ENCODE assay signal across 29 mouse cellular contexts in genomic region chr10:99117876-99118275, GRCm38 (mm10). TPM values are rescaled to one million over a fixed set of nuclear protein-coding genes. Genes with fewer than 3 reads are reported as not detected.
DNase-seq lines count a peak whose midpoint lies in the region; ATAC-seq and TF ChIP-seq lines count a peak whose summit lies in the region.
"Had no signal": no experiment of that assay in that cellular context is flagged by ENCODE, and none has a peak within 500 bp of the region (broad histone marks: within the 10 kb centered on the region; RNA-seq: fewer than 3 reads in every experiment).

No protein-coding gene starts in this region.

- no peaks in the 10 kb centered on the region for H3K9me3 ChIP-seq in kidney, postnatal 0 days (replicated peaks; ENCODE audit: low read length)
- no peaks in the 10 kb centered on the region for H3K9me3 ChIP-seq in kidney, embryonic 14.5 days (ENCODE audit: control insufficient read depth, low read length)
- H3K9me3 ChIP-seq: heart, embryonic 15.5 days; limb, embryonic 13.5 days; liver, embryonic 15.5 days; lung, embryonic 15.5 days; megakaryocyte, embryonic 14.5 days; midbrain, embryonic 12.5 days; neural tube, embryonic 12.5 days had no signal

- no peak for TF ChIP-seq POLR2A in thymus, adult 2 months (IDR thresholded peaks at IDR 0.05; ENCODE audit: control insufficient read depth, extremely low read depth, insufficient read depth, low read length, poor library complexity)
- no peak for TF ChIP-seq POLR2A in small intestine, adult 2 months (IDR thresholded peaks at IDR 0.05; ENCODE audit: low read depth, low read length)

- ATAC-seq in kidney, postnatal 0 days (replicated peaks; ENCODE audit: low FRiP score, low read depth), result no peak
- no peak for ATAC-seq in kidney, embryonic 14.5 days (ENCODE audit: low FRiP score, low TSS enrichment)
- no peak for ATAC-seq in cerebellum, adult (ENCODE audit: insufficient number of reproducible peaks, low FRiP score, low TSS enrichment)
- ATAC-seq: forebrain, embryonic 14.5 days; hindbrain, embryonic 16.5 days had no signal

- no peak overlapping the region for H3K4me2 ChIP-seq in kidney, postnatal 0 days (ENCODE audit: low read length)
- H3K4me2 ChIP-seq in kidney, embryonic 14.5 days (replicated peaks; ENCODE audit: low read depth, low read length), result no peak overlapping the region
- H3K4me2 ChIP-seq: heart, embryonic 15.5 days; liver, embryonic 15.5 days; lung, embryonic 15.5 days; midbrain, embryonic 12.5 days; neural tube, embryonic 12.5 days had no signal

- 44% methylated on average over 10 of the region's 10 CpGs for WGBS in kidney, postnatal 0 days
- 55% methylated on average over 10 of the region's 10 CpGs for WGBS in kidney, embryonic 14.5 days
- 95% methylated on average over 10 of the region's 10 CpGs for WGBS in thymus, adult 2 months
- WGBS in small intestine, adult 2 months, result 21% methylated on average over 10 of the region's 10 CpGs

- H3K4me3 ChIP-seq in kidney, postnatal 0 days (replicated peaks; ENCODE audit: low read depth, low read length), result no peak overlapping the region
- no peak overlapping the region for H3K4me3 ChIP-seq in kidney, embryonic 14.5 days (ENCODE audit: low read length)
- no peak overlapping the region for H3K4me3 ChIP-seq in thymus, adult 2 months (ENCODE audit: control insufficient read depth, insufficient read depth, low read length)
- no peak overlapping the region for H3K4me3 ChIP-seq in small intestine, adult 2 months (ENCODE audit: low read depth, low read length)
- H3K4me3 ChIP-seq: heart, embryonic 15.5 days; limb, embryonic 13.5 days; liver, embryonic 15.5 days; lung, embryonic 15.5 days; midbrain, embryonic 12.5 days; myocyte; neural tube, embryonic 12.5 days had no signal

- H3K36me3 ChIP-seq in kidney, postnatal 0 days (ENCODE audit: insufficient read depth, low read length), result no peaks in the 10 kb centered on the region
- no peaks in the 10 kb centered on the region for H3K36me3 ChIP-seq in kidney, embryonic 14.5 days (ENCODE audit: control insufficient read depth, insufficient read depth, low read length)
- H3K36me3 ChIP-seq in thymus, adult 2 months (ENCODE audit: control insufficient read depth, insufficient read depth, low read length), result no peaks in the 10 kb centered on the region
- H3K36me3 ChIP-seq in small intestine, adult 2 months (ENCODE audit: control insufficient read depth, insufficient read depth, low read length), result no peaks in the 10 kb centered on the region
- H3K36me3 ChIP-seq: heart, embryonic 15.5 days; limb, embryonic 13.5 days; liver, embryonic 15.5 days; lung, embryonic 15.5 days; neural tube, embryonic 12.5 days had no signal

- peak overlapping the region; percentile 40 for H3K27ac ChIP-seq in kidney, postnatal 0 days
- H3K27ac ChIP-seq in kidney, embryonic 14.5 days (ENCODE audit: low read depth, low read length), result no peak overlapping the region
- H3K27ac ChIP-seq in thymus, adult 2 months (ENCODE audit: control insufficient read depth, insufficient read depth, low read length), result no peak overlapping the region
- peak overlapping the region; percentile 81 for H3K27ac ChIP-seq in small intestine, adult 2 months (ENCODE audit: insufficient read depth, low read depth, low read length)
- H3K27ac ChIP-seq: heart, embryonic 15.5 days; limb, embryonic 13.5 days; liver, embryonic 15.5 days; lung, embryonic 15.5 days; midbrain, embryonic 12.5 days; neural tube, embryonic 12.5 days had no signal

- no peaks in the 10 kb centered on the region for H3K27me3 ChIP-seq in kidney, postnatal 0 days (ENCODE audit: insufficient read depth, low read length)
- no peaks in the 10 kb centered on the region for H3K27me3 ChIP-seq in kidney, embryonic 14.5 days (ENCODE audit: control insufficient read depth, insufficient read depth, low read length)
- no peaks in the 10 kb centered on the region for H3K27me3 ChIP-seq in thymus, adult 2 months (ENCODE audit: control insufficient read depth, insufficient read depth, low read length)
- no peaks in the 10 kb centered on the region for H3K27me3 ChIP-seq in small intestine, adult 2 months (ENCODE audit: control insufficient read depth, insufficient read depth, low read length)
- H3K27me3 ChIP-seq: heart, embryonic 15.5 days; limb, embryonic 13.5 days; liver, embryonic 15.5 days; lung, embryonic 15.5 days; megakaryocyte, embryonic 14.5 days; midbrain, embryonic 12.5 days; neural tube, embryonic 12.5 days had no signal

- DNase-seq in kidney, postnatal 0 days (ENCODE audit: low spot score), result no peak
- DNase-seq in thymus, postnatal 14 days, result peak; percentile 4
- no peak for DNase-seq in thymus, adult 2 months
- DNase-seq in yolk sac, embryonic 10.5 days (ENCODE audit: low spot score), result peak; percentile 22
- no peak for DNase-seq in right cerebral cortex, postnatal 14 days
- DNase-seq: adrenal gland, postnatal 25 days; B cell, adult 2 months; cerebellum, adult 2 months; cerebellum, postnatal 36 days; gastrocnemius, postnatal 25 days; kidney, adult 18-20 months; kidney, postnatal 14 days; right cerebral cortex, adult 18-20 months had no signal

- no peak for TF ChIP-seq CTCF in kidney, postnatal 0 days (IDR thresholded peaks at IDR 0.05; ENCODE audit: low read depth)
- no peak for TF ChIP-seq CTCF in thymus, adult 2 months (IDR thresholded peaks at IDR 0.05; ENCODE audit: borderline replicate concordance, control insufficient read depth, extremely low read depth, insufficient read depth, low read length, poor library complexity)
- no peak for TF ChIP-seq CTCF in small intestine, adult 2 months (IDR thresholded peaks at IDR 0.05; ENCODE audit: extremely low read depth, insufficient read length, insufficient replicate concordance, low read depth, low read length)

- H3K9ac ChIP-seq in kidney, postnatal 0 days (ENCODE audit: low read depth, low read length), result no peak overlapping the region; the same call in 1 of the 2 replicates
- no peak overlapping the region for H3K9ac ChIP-seq in kidney, embryonic 14.5 days (ENCODE audit: low read depth, low read length)
- H3K9ac ChIP-seq: heart, embryonic 15.5 days; limb, embryonic 13.5 days; liver, embryonic 15.5 days; lung, embryonic 15.5 days; midbrain, embryonic 12.5 days; neural tube, embryonic 12.5 days had no signal

- H3K4me1 ChIP-seq in kidney, postnatal 0 days (replicated peaks; ENCODE audit: insufficient read depth, low read length), result peaks cover 20% of the 10 kb centered on the region
- H3K4me1 ChIP-seq in kidney, embryonic 14.5 days (ENCODE audit: control insufficient read depth, insufficient read depth, low read length), result peaks cover 19% of the 10 kb centered on the region
- H3K4me1 ChIP-seq in thymus, adult 2 months (replicated peaks; ENCODE audit: control insufficient read depth, insufficient read depth, low read length), result peaks cover 41% of the 10 kb centered on the region
- peaks cover 31% of the 10 kb centered on the region for H3K4me1 ChIP-seq in small intestine, adult 2 months (ENCODE audit: control insufficient read depth, insufficient read depth, insufficient read length, low read length)

RNA-seq across cellular contexts. Expression of gene Phxr2, which starts 8.2 kb away (rescaled TPM):
- not detected in 2 replicates for polyA plus RNA-seq in kidney, postnatal 0 days (2015; fragmentation: Nextera tagmentation; extraction: Ambion mirVana)
- polyA plus RNA-seq in kidney, embryonic 14.5 days (2014; fragmentation: Nextera tagmentation; extraction: Ambion mirVana), result 0.17 TPM in 1 of 2 replicates, not detected in the other
- polyA plus RNA-seq in thymus, adult 2 months (2012; rRNA removed), result 0.57 and 0.74 TPM in 2 replicates
- polyA plus RNA-seq in small intestine, adult 2 months (2012; rRNA removed), result not detected in 2 replicates
- polyA plus RNA-seq: cerebellum, adult 2 months; embryonic facial prominence, embryonic 11.5 days; forebrain, embryonic 14.5 days; heart, embryonic 15.5 days; hindbrain, embryonic 11.5 days; limb, embryonic 13.5 days; liver, embryonic 15.5 days; lung, embryonic 15.5 days; midbrain, embryonic 12.5 days; midbrain, postnatal 0 days; myocyte had no signal

RNA-seq across cellular contexts. Expression of gene Galnt4, which starts 9.9 kb away (rescaled TPM):
- polyA plus RNA-seq in kidney, postnatal 0 days (2015; fragmentation: Nextera tagmentation; extraction: Ambion mirVana), result 9.4 and 9.7 TPM in 2 replicates
- 5.4 and 12.4 TPM in 2 replicates for polyA plus RNA-seq in kidney, embryonic 14.5 days (2014; fragmentation: Nextera tagmentation; extraction: Ambion mirVana)
- polyA plus RNA-seq in thymus, adult 2 months (2012; rRNA removed), result 4.2 and 4.6 TPM in 2 replicates
- polyA plus RNA-seq in small intestine, adult 2 months (2012; rRNA removed), result 2.6 and 3.4 TPM in 2 replicates

RNA-seq across cellular contexts. Expression of gene Poc1b, which starts 11.0 kb away (rescaled TPM):
- 14.0 and 15.8 TPM in 2 replicates for polyA plus RNA-seq in kidney, postnatal 0 days (2015; fragmentation: Nextera tagmentation; extraction: Ambion mirVana)
- 18.1 and 28.9 TPM in 2 replicates for polyA plus RNA-seq in kidney, embryonic 14.5 days (2014; fragmentation: Nextera tagmentation; extraction: Ambion mirVana)
- 11.0 and 11.4 TPM in 2 replicates for polyA plus RNA-seq in thymus, adult 2 months (2012; rRNA removed)
- polyA plus RNA-seq in small intestine, adult 2 months (2012; rRNA removed), result 3.6 and 5.5 TPM in 2 replicates

Comparison
In these comparisons a context has a peak if more than half of its experiments do, and no peak if none do; other contexts are left out.
1. DNase-seq: peak in thymus, postnatal 14 days (single experiment) and yolk sac, embryonic 10.5 days (single experiment); none in kidney, postnatal 0 days (single experiment), thymus, adult 2 months (single experiment) and right cerebral cortex, postnatal 14 days (single experiment).
2. H3K27ac ChIP-seq: peak in kidney, postnatal 0 days (single experiment) and small intestine, adult 2 months (single experiment); none in kidney, embryonic 14.5 days (single experiment) and thymus, adult 2 months (single experiment).